In the genomic region with DNA sequence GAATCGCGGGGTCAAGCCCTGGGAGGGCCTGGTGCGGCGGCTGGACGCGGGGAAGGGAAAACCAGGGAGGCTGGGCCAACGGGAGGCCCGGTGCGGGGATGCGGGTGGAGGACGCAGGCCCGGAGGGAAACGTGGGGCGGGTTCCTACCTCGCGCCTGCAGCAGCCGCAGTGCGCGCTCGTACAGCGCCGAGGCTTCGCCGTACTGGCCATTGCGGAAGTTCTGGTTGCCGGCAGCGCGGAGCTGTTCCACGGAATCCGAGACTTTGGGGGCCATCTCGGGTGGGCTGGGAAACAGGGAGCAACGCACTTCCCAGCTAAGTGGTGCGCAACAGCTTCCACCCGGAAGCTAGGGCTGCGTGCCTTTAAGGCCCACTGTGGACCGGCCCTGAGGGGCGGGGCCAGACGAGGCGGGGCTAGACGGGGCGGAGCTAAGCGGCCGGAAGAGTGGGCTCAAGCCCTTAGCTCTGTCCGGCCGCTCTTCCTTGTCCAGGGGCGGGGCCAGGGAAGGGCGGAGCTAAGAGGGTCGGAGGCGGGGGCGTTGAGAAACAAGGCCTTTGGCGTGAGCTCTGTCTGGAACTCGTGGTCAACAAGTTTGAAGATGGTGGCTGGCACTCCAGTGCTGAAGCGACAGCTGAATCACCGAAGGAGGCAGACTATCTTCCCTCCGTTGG, we compare ENCODE assay signal across 8 mouse cellular contexts. TPM values are rescaled to one million over a fixed set of nuclear protein-coding genes. Genes with fewer than 3 reads are reported as not detected.
DNase-seq lines count a peak whose midpoint lies in the region; ATAC-seq lines count a peak whose summit lies in the region.

A gene (minus strand): TSS at position 405 of the 672 bp plus-strand sequence.

- H3K9ac ChIP-seq in hindbrain, embryonic 12.5 days: peak within 1 kb of the TSS; percentile 91

- no peaks in the 10 kb centered on the region for H3K27me3 ChIP-seq in hindbrain, embryonic 12.5 days

- H3K4me1 ChIP-seq in hindbrain, embryonic 12.5 days: peaks cover 26% of the 10 kb centered on the region

- ATAC-seq in hindbrain, embryonic 12.5 days (ENCODE audit: low FRiP score): peak; percentile 97

- peaks cover 4% of the 10 kb centered on the region for H3K36me3 ChIP-seq in hindbrain, embryonic 12.5 days

- H3K9me3 ChIP-seq in hindbrain, embryonic 12.5 days (replicated peaks): no peaks in the 10 kb centered on the region

- peak within 1 kb of the TSS; percentile 95 for H3K4me3 ChIP-seq in hindbrain, embryonic 12.5 days

- peak within 1 kb of the TSS; percentile 88 for H3K4me2 ChIP-seq in hindbrain, embryonic 12.5 days (replicated peaks)

- peak within 1 kb of the TSS; percentile 86 for H3K27ac ChIP-seq in hindbrain, embryonic 12.5 days

- WGBS in hindbrain, embryonic 12.5 days: under 1% methylated on average over 55 of the region's 55 CpGs

- peak; percentile 99 for DNase-seq in Muller cell, postnatal 12 days (ENCODE audit: inconsistent ontology term)
- peak; percentile 96 for DNase-seq in cerebellum, adult 9-11 months
- DNase-seq in frontal cortex, postnatal 10 days (ENCODE audit: low spot score in 2 of 2): peak; percentile 86 to 87
- DNase-seq in layer of hippocampus, postnatal 14 days (ENCODE audit: low spot score in 2 of 2): peak; percentile 80 to 89
- DNase-seq in lung, postnatal 14 days: peak; percentile 97
- peak; percentile 85 for DNase-seq in retina, adult 2 months (ENCODE audit: low read depth, low spot score)
- peak; percentile 90 to 92 for DNase-seq in thymus, postnatal 36 days

RNA-seq across cellular contexts. Expression of the gene that starts here (rescaled TPM):
- 47.0 and 47.8 TPM in 2 replicates for polyA plus RNA-seq in hindbrain, embryonic 12.5 days (2016; fragmentation: Nextera tagmentation; extraction: Ambion mirVana)
- 10 to 100 TPM; 55.3 to 58.4 TPM for total RNA-seq in layer of hippocampus, postnatal 14 days (2021)

Comparison
In these comparisons a context has a peak if more than half of its experiments do, and no peak if none do; other contexts are left out.
1. Peak in every context shown above with its lines: DNase-seq, ATAC-seq, H3K4me3 ChIP-seq and H3K27ac ChIP-seq.